Mouse (Mus musculus): ENCODE data around the gene Itpr2.
"Not testable (repeated sequence)": the region's sequence is repeated elsewhere in the genome, so short reads cannot be mapped to it uniquely, and the experiment has no call there.

Gene Itpr2

DNA sequence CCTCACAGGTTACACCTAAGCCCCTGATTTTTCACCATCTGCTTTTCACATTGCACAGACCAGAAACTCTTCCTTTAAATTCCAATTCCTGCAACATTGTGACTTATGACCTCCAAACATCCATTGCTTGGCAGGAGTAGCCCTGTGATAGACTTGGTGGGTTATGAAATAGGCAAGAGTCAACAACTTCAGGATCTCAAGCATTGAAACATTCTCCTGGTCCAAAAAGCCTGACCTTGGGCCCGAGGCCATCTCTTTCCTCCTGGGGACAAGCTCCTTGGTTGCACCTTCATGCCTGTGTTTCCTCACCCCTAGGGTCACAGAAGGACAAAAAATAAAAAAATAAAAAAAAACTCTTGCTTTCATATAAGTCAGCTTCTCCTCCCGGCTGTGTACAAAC lies 32.1 kb downstream of the Itpr2 start:
- no peak for DNase-seq (ENCODE audit: low read depth, low spot score)

DNA sequence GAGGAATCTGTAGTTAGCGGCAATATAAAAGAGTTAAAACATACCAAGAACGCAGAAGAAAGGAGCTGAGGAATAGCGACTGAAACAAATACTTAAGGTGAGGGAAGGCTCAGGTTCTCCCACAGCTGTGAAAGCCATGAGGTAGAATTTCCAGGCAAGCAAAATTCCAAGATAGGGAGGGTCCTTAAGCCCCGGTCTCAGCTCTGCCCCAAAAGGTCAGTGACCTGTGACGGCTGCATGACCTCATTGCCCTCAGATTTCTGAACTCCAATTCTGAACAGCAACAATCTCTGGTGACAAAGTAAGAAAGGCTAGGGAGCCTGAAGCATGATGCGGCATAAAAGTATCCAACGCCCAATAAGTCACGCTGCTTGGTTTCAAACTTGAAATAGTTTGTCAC lies 33.7 kb downstream of the Itpr2 start:
- no peak for DNase-seq (ENCODE audit: low read depth, low spot score)

DNA sequence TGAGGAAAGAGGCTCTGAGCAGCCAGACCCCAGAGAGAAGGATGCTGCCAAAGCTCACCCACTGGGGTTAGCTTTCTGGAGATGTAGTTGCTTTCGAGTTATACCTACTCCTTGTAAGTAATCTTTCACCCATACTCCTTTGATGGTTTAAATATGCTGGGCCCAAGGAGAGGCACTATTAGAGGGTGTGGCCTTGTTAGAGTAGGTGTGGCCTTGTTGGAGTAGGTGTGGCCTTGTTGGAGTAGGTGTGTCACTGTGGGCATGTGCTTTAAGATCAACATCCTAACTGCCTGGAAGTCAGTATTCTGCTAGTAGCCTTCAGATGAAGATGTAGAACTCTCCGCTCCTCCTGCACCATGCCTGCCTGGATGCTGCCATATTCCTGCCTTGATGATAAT lies 37.4 kb downstream of the Itpr2 start:
- not testable (repeated sequence) for DNase-seq (ENCODE audit: low read depth, low spot score)

DNA sequence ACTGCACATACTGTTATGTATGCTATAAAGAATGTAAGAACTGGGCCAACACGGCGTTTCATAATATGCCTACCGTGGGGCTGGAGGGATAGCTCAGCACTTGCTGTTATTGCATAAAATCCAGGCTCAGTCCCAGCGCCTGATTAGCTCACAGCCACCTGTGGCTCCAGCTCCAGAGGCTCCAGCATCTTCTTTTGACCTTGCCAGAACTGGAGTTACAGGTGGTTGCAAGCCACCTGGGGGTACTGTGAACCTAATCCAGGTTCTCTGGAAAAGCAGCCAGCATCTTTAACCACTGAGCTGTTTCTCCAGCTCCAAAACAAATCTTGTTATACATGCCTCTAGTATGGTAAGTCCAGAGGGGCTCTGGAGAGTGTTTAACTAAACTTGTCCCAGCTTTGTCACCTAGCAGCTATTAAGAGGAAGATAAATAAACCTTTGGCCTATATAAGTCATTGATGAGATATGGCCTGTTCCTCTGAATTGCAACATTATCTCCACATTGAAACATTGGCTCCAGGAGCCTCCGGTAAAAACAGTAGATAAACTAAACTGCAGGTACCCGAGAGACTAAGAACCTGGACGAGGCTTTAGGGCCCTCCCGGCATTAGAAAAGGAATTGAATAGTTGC lies 37.9 kb downstream of the Itpr2 start:
- DNase-seq (ENCODE audit: low read depth, low spot score), result no peak

DNA sequence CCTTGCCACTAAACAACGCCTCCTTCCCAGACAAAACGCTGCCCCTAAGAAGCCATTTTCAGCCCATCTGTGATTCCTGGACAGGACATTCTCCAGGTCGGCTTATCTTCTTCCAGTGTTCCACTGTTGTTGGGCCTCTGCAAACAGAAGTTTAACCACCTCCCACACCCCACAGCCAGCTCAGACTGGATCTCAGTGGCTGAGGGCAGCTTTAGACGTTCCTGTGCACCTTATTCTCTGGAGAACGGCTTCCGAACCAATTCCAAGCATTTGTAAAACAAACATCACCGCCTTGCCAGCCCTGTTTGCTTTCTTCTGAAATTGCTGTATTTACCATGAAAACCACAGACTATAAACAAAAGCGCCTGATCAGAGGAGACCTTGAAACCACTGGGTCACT lies 41.1 kb downstream of the Itpr2 start:
- DNase-seq (ENCODE audit: low read depth, low spot score), result no peak

DNA sequence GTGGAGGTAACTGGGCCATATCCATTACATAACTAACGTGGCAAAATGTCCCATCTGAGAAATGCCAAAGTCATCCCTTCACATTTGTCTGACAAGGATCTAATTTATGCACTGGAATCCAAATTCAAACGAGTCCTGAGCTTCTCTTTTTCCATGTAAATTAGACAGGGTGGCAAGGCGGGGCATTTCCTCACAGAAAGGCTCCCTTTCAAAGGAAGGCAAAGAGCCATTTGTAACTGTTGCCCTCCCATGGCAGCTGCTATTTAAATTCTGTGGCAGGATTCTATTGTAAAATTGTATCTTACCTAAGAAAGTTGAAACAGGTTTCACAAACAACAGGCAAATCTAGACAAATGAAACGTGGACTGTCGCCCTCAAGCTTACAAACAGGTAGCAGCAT lies 43.6 kb downstream of the Itpr2 start:
- no peak for DNase-seq (ENCODE audit: low read depth, low spot score)

DNA sequence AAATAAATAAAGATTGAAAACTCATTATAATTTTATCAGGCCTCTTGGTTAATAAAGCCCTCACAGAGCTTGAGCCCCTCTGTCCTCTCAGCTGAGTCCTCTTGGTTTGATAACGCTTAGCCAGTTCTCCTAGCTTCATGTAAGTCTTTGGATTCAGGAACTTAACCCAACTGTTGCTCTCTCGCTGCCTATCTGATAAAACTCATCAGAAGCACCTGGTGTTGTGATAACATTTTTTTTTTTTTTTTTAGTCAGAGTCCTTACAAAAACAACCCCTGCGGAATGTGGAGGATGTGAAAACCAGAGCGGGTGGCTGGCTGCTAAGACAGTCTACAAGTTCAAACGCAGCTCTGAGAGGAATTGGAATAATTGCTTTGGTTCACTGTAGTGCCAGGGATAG lies 45.3 kb downstream of the Itpr2 start:
- no peak for DNase-seq (ENCODE audit: low read depth, low spot score)

DNA sequence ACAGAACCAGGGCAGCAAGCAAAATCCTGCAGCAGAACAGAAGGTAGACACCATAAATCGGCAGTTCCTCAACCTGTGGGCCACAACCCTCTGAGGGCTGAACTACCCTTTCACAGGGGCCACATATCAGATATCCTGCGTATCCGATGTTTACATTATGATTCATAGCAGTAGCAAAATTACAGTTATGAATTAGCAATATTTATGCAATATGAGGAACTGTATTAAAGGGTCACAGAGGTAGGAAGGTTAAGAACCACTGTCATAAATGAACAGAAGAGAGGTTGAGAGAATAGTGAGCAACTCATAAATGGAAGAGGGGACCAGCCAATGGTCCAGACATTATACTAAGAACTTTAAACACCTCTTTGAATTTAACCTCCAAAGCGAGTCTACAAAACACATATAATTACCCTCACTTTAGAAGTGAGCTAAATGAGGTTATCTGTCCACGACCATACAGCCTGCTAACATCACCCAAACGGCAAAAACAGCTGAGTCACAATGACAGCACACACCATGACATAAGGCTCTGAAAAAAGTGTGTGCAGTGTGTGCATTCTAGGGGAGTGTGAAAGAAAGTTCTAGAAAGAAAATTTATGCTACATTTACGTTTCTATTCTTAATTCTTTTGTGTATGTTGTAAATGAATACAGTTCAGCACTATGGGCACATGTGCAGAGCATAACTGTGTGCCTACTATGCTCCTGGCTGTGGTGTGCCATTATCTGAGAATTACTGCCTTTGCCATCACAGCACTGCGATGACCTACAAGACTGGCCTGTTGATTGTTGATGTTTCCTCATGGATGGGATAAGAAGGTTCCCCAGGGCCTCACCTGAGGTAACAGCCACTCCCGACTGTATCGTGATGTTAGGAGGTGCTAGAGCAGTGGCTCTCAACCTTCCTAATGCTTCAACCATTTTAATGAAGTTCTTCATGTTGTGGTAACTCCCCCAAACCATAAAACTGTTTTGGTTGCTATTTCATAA lies 47.2 kb downstream of the Itpr2 start:
- no peak for DNase-seq (ENCODE audit: low read depth, low spot score)

DNA sequence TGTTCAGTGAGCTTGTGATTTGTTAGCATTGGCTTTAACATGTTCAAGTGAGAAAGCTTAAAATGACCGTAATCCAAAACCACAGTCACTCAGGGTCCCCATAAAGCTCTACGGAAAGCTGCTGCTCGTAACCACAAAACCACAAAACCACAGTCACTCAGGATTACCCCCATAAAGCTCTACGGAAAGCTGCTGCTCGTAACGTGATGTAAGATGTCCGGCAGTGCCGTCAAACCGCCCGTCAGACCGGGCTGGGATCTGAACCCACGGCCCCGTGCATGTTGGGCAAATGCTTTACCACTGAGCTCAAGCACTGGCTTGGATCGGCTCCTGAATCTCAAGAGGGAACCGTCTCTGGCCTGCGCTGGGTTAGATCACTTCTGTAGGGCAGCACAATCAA lies 49.5 kb downstream of the Itpr2 start:
- no peak for DNase-seq (ENCODE audit: low read depth, low spot score)

DNA sequence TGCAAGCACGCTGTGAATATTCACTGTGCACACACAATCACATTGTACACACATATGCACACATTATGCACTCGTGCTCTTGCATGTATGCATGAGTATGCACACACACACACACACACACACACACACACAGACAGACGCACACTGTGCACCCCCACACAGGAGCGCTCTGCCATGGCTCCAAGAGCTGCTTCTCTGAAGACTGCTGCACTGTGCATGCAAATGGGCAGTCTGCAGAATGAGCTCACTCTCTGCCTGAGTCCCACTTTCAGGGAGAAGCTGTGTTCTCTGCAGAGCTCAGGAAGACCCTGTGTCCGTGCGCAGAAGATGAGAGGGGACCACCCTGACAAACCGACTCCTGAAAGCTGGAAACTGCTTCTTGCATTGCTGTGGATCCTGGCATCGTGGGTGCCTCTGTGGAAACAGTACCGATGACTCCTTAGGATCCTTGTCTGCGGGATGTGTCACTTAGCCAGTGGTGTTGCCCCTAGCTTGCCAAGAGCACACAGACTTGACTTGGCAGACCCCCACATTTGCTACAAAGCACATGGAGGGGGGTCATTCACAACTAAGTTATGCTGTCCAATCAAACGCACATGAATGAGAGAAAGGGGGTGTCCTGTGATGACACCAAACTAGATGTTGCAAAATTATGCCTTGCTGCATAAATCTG lies 55.9 kb downstream of the Itpr2 start:
- no peak for DNase-seq (ENCODE audit: low read depth, low spot score)

DNA sequence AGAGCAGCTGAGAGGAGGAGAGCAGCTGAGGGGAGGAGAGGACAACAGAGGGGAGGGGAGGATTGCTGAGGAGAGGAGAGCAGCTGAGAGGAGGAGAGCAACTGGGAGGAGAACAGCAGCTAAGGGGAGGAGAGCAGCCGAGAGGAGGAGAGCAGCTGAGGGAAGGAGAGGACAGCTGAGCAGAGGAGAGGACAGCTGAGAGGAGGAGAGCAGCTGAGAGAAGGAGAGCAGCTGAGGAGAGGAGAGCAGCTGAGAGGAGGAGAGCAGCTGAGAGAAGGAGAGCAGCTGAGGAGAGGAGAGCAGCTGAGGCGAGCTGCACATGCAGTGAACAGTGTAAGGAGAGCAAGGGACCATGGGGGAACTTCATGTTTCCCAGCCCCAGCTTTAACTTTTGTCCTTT lies 62.2 kb downstream of the Itpr2 start:
- no peak for DNase-seq (ENCODE audit: low read depth, low spot score)

DNA sequence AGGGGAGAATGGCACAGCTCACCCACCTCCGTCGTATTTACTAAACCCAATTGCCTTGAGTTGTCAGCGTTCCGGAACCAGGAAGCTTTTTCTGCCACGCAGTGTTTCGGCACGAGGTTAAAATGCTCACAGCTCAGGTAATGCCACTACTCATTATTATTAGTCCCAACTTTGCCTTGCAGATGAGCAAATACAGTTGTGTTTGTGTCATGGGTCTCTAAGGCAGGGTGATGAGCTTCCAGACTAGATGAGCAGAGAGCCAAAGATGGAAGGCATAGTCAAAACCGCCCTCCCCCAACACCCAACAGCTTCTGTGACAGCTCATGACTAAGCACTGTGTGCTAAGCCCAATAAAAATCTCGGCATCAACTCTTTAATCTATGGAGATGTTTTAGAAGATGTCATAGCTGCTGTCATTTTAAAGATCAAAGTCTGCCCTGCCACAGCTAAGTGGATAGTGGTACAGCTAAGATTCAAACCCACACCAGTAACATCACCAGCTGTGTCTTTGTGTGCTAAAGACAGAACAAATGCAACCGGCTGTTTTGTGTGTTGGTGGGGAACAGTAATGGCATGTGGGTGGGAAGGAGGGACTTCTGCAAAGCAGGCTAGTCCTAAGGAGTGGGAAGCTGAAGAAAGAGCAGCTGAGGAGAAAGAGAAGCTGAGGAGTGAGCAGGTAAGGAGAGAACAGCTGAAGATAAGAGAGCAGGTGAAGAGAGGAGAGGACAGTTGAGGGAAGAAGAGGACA lies 62.8 kb downstream of the Itpr2 start:
- DNase-seq (ENCODE audit: low read depth, low spot score), result no peak

DNA sequence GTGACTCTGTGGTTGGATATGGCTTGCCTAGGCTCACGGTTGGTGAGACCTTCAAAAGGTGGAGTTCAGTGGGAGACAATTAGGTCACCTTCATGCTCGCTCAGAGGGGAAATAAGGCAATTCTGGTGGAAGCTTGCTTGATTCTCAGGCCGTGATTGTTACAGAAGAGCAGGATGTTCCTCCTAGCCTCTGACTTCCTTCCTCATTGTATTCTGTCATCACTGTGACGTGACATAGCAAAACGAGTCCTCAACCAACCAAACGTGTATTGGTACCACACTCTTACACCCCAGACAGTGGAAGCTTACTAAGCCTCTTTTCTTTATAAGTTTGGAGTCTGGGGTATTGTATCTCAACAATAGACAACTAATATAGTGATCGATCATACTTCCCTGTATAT lies 64.0 kb downstream of the Itpr2 start:
- DNase-seq (ENCODE audit: low read depth, low spot score), result no peak

DNA sequence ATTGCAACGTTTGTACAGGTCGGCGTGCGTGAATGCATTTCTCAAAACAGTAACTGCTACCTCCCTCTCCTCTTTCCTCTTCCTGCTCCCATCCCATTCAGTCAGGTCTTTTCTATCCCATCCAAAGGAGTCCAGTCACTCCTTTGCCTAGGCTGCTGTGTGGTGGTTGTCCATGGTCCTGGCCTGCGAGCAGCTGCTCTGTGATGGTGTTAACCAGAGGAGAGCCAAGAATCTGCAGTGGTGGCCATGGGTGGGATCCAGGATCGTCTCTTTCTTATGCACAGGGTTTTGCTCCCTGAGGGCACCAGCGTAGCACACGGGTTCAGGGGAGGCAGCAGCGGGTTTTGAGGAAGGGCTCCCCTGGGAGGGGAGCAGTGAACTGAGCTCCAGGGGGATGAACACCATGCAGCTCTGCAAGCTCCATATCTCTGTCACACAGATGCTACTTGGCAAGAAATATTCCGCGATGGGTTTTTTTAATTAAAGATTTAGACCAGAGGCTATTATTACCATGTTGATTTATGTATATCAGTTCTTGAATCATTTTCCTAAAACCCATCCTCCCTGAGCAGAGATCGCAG lies 65.0 kb downstream of the Itpr2 start:
- DNase-seq (ENCODE audit: low read depth, low spot score), result no peak

DNA sequence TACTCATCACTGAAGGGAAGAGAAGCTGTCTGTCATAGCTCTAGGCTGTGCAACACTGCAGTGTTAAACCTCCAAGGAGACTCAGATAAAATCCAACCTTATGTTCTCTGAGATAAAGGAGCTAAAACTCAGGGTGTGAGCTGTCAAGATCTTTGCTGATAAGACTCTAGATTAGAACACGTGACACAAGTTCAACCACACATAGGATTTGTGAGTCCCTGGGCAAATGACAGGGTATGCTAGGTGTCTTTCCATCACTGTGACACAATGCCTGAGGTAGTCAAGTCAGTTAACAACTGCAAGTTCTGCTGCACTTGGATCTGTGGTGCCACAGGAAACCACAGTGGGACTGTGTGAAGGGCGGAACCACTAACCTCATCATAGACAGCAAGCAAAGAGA lies 67.8 kb downstream of the Itpr2 start:
- DNase-seq (ENCODE audit: low read depth, low spot score), result no peak

DNA sequence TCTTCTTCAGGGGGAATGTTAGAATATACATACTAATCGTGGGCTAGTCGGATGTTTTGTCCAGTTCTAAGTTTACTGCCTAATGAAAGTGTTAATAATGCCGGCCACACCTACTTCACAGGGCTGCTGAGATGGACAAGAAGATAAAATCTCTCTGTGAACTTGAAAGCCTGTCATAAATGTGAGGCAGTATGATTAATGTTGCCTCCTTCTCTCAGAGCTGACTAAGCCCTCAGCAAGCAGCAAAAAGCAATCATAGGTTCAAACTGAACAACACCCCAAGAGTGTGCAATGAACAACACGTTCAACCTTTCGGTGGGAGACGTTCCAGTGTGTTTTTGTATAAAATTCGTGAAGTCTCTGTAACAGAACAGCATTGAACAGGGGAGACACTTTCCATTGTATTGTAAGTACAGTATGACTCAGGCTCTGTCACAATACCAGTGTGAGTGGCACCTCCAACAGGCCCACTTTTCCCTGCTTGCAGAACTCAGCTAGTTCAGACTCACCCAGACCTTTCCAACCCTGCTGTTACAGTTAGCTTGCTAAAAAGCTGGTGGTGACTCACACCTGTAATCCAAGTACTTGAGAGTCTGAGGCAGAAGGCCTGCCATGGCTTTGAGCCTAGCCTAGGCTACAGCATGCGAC lies 69.7 kb downstream of the Itpr2 start:
- no peak for DNase-seq (ENCODE audit: low read depth, low spot score)

DNA sequence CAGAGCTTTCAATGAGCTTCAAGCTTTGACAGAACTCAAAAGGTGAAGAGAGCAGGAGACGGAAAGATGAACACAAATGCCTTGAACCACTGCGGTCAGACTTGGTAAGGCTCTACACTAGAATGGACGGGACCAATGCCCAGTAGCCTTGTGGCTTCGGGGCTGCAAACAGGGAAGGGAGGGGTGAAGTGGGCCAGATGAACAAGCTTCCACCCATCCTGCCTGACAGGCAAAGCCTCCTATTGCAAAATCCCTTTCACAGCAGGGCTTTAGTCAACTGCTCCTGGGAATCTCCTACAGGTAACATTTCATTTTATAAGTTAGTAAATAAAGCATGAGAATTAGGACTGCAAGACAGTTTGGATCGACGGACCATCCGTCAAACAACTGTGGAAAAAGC lies 70.2 kb downstream of the Itpr2 start:
- DNase-seq (ENCODE audit: low read depth, low spot score), result no peak

DNA sequence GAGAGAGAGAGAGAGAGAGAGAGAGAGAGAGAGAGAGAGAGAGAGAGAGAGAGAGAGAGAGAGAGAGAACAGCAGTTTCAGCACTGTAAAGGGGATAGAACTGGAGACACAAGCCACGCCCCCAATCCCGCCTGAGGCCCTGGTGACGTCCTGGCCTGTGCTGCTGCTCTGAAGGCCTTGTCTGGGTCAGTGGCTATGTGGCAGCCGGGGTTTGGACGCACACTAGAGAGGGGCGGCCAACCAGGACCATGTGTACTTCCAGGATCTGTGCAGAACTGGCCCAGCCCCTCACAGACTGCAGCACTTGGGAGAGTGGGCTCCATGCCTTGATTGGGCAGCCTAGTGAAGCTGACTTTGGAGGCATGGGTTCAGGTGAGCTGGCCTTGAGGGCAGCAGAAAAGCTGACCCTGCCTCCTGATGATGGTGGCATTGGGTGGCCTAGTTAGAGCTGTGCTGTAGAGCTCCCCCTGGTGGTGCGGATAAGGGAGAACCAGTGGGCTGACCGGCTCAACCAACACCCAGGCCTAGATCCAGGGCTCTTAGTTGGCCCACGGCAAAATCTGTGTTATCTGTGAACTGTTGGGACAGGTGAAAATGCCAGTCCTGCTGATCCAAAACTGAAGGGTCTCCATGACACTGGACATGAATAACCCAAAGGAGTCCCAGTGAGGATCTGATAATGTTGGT lies 72.2 kb downstream of the Itpr2 start:
- peak; percentile 31 for DNase-seq (ENCODE audit: low read depth, low spot score)

DNA sequence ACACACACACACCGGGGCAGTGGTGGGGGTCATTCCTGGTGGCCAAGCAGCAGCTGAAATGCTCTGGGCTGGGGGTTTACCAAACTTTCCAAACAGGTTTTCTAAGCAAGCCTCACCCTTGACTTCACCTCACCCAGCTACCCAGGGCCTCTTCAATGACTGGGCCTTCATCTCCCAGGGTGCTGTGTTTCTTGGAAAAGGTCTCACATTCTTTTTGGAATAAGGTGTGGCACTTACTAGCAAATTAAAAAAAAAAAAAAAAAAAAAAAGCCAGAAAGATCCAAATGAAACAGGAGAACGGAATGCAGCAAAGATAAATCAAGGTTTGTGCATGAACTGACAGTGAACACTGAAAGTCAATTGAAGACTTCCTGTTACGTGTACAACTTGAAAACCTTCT lies 77.2 kb downstream of the Itpr2 start:
- DNase-seq (ENCODE audit: low read depth, low spot score), result no peak

DNA sequence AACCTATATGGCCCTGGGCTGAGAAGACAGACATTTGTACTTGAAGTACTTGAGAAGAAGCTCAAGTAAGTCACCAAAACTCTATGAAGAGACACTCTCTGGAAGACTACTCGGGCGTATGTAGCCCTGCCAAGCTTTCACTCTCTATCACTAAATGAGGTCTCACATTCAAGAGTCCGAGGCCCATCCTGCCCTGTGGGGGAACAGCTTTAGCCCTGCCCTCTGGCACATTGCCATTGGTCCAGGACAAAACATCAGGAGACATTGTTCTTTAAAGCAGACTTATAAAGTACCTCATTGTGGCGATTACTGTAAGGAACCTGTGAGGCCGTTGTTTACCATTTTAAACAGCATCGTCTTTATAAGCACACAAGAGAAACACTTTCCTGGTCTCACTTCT lies 77.7 kb downstream of the Itpr2 start:
- DNase-seq (ENCODE audit: low read depth, low spot score), result no peak

All from embryo, embryonic 11.5 days (tissue).